Mouse (Mus musculus): ENCODE measurements around the gene Ltbp1. TPM values are rescaled to one million over a fixed set of nuclear protein-coding genes. Genes with fewer than 3 reads are reported as not detected.

Ltbp1 gene
- polyA plus RNA-seq, 1 experiment from 2014 or later, result 2.2 TPM

- Histone ChIP-seq H3K9me3 (no peaks in the 10 kb centered on the region), H3K9ac (no peak overlapping the region), H3K36me3 (no peaks in the 10 kb centered on the region), H3K27ac (no peak overlapping the region), H3K4me2 (no peak overlapping the region), H3K27me3 (no peaks in the 10 kb centered on the region), H3K4me3 (no peak overlapping the region), H3K4me1 (replicated peaks) (no peaks in the 10 kb centered on the region)
- WGBS, result 89% methylated on average over 7 of the region's 7 CpGs
- ATAC-seq (ENCODE audit: low FRiP score), result no peak
Measured at GRCm38 (mm10) chr17:75208164-75208698, 202.9 kb downstream of the Ltbp1 start.

DNA sequence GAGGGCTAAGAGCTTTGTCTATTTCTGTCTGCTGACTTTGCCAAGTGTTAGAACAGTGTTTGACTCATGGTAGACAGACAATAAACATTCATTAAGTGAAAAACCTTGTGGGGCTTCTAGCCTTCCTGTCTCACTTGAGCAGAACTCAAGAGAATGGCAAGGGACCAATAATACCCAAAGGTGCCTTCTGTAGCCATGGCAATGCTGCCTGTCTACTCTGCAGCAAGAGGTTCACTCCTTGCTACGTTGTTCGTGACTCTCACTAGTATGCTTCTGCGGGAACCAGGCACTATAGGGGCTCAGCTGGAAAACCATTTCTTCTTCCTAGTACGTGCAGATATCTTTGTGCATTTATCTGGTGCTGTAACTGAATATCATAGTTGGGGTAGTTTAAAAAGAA is 205.2 kb downstream of the Ltbp1 start:
- Histone ChIP-seq H3K36me3 (no peaks in the 10 kb centered on the region), H3K9ac (no peak overlapping the region), H3K4me3 (no peak overlapping the region), H3K4me2 (no peak overlapping the region), H3K27ac (no peak overlapping the region), H3K9me3 (no peaks in the 10 kb centered on the region), H3K4me1 (replicated peaks) (no peaks in the 10 kb centered on the region), H3K27me3 (no peaks in the 10 kb centered on the region)
- no peak for ATAC-seq (ENCODE audit: low FRiP score)
- 90% methylated on average over 4 of the region's 4 CpGs for WGBS

- Histone ChIP-seq H3K4me2 (no peak overlapping the region), H3K9ac (no peak overlapping the region), H3K27me3 (no peaks in the 10 kb centered on the region), H3K4me1 (replicated peaks) (no peaks in the 10 kb centered on the region), H3K4me3 (no peak overlapping the region), H3K36me3 (no peaks in the 10 kb centered on the region), H3K9me3 (no peaks in the 10 kb centered on the region), H3K27ac (no peak overlapping the region)
- 97% methylated on average over 2 of the region's 2 CpGs for whole genome bisulfite sequencing
- no peak for ATAC-seq (ENCODE audit: low FRiP score)
Measured at GRCm38 (mm10) chr17:75216362-75216761, 211.0 kb downstream of the Ltbp1 start.

- Histone ChIP-seq H3K36me3 (no peaks in the 10 kb centered on the region), H3K4me1 (replicated peaks) (no peaks in the 10 kb centered on the region), H3K4me2 (no peak overlapping the region), H3K4me3 (no peak overlapping the region), H3K9me3 (no peaks in the 10 kb centered on the region), H3K9ac (no peak overlapping the region), H3K27ac (no peak overlapping the region), H3K27me3 (no peaks in the 10 kb centered on the region)
- no peak for ATAC-seq (ENCODE audit: low FRiP score)
- 92% methylated on average over 6 of the region's 6 CpGs for whole genome bisulfite sequencing
Measured at GRCm38 (mm10) chr17:75218700-75219099, 213.3 kb downstream of the Ltbp1 start.

- no peak for ATAC-seq (ENCODE audit: low FRiP score)
- no peaks in the 10 kb centered on the region for H3K36me3 ChIP-seq
Measured at GRCm38 (mm10) chr17:75228321-75228720, 223.0 kb downstream of the Ltbp1 start.

DNA sequence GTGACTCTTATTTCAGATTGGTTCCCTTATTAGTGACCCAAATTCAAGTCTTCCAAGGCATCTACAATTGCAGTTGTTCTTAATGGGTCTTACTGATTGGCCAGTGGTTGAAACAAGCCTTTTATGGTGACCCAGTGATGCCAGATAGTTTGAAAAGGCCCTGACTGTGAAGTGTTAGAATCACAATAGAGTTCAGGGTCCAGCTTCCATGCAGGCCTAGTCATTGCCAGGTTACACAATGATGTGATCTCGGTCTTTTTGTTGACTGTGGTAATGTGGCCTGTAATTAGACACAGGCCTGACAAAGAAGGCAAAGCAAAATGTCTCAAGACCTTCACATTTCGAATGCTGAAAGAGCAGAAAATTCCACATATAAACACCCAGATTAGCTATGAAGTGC is 227.8 kb downstream of the Ltbp1 start:
- H3K4me3 ChIP-seq, result no peak overlapping the region
- no peaks in the 10 kb centered on the region for H3K27me3 ChIP-seq
- H3K9ac ChIP-seq, result no peak overlapping the region
- H3K9me3 ChIP-seq, result no peaks in the 10 kb centered on the region
- H3K4me2 ChIP-seq, result no peak overlapping the region
- 23% methylated on average over 2 of the region's 2 CpGs for WGBS
- H3K4me1 ChIP-seq (replicated peaks), result no peaks in the 10 kb centered on the region
- ATAC-seq (ENCODE audit: low FRiP score), result no peak
- no peak overlapping the region for H3K27ac ChIP-seq
- no peaks in the 10 kb centered on the region for H3K36me3 ChIP-seq

More at GRCm38 (mm10) chr17:75228321-75228720, 223.0 kb downstream of the Ltbp1 start:
- H3K9me3 ChIP-seq, result no peaks in the 10 kb centered on the region
- no peak overlapping the region for H3K9ac ChIP-seq
- no peak overlapping the region for H3K4me2 ChIP-seq
- no peaks in the 10 kb centered on the region for H3K27me3 ChIP-seq
- no peak overlapping the region for H3K4me3 ChIP-seq
- 90% methylated on average over 3 of the region's 3 CpGs for WGBS
- H3K4me1 ChIP-seq (replicated peaks), result no peaks in the 10 kb centered on the region
- H3K27ac ChIP-seq, result no peak overlapping the region

- no peak for ATAC-seq (ENCODE audit: low FRiP score)
- 90% methylated on average over 4 of the region's 4 CpGs for WGBS
- H3K9ac ChIP-seq, result no peak overlapping the region
- no peaks in the 10 kb centered on the region for H3K4me1 ChIP-seq (replicated peaks)
- no peak overlapping the region for H3K27ac ChIP-seq
- no peaks in the 10 kb centered on the region for H3K9me3 ChIP-seq
- no peak overlapping the region for H3K4me2 ChIP-seq
- H3K4me3 ChIP-seq, result no peak overlapping the region
- H3K36me3 ChIP-seq, result no peaks in the 10 kb centered on the region
- H3K27me3 ChIP-seq, result no peaks in the 10 kb centered on the region
Measured at GRCm38 (mm10) chr17:75233923-75234322, 228.6 kb downstream of the Ltbp1 start.

- no peak overlapping the region for H3K4me3 ChIP-seq
- no peak for ATAC-seq (ENCODE audit: low FRiP score)
- H3K4me2 ChIP-seq, result no peak overlapping the region
- no peaks in the 10 kb centered on the region for H3K9me3 ChIP-seq
- no peaks in the 10 kb centered on the region for H3K36me3 ChIP-seq
- no peak overlapping the region for H3K9ac ChIP-seq
- H3K27me3 ChIP-seq, result no peaks in the 10 kb centered on the region
- WGBS, result 93% methylated on average over 3 of the region's 3 CpGs
- H3K27ac ChIP-seq, result no peak overlapping the region
- no peaks in the 10 kb centered on the region for H3K4me1 ChIP-seq (replicated peaks)
Measured at GRCm38 (mm10) chr17:75235781-75236180, 230.4 kb downstream of the Ltbp1 start.

- no peak overlapping the region for H3K27ac ChIP-seq
- no peaks in the 10 kb centered on the region for H3K27me3 ChIP-seq
- H3K9me3 ChIP-seq, result no peaks in the 10 kb centered on the region
- no peak overlapping the region for H3K4me2 ChIP-seq
- H3K4me3 ChIP-seq, result no peak overlapping the region
- no peaks in the 10 kb centered on the region for H3K4me1 ChIP-seq (replicated peaks)
- no peak for ATAC-seq (ENCODE audit: low FRiP score)
- 93% methylated on average over 2 of the region's 2 CpGs for WGBS
- no peaks in the 10 kb centered on the region for H3K36me3 ChIP-seq
- no peak overlapping the region for H3K9ac ChIP-seq
Measured at GRCm38 (mm10) chr17:75236543-75236942, 231.2 kb downstream of the Ltbp1 start.

GRCm38 (mm10) chr17:75237456-75237855 is 232.1 kb downstream of the Ltbp1 start:
- Histone ChIP-seq H3K36me3 (no peaks in the 10 kb centered on the region), H3K9ac (no peak overlapping the region), H3K9me3 (no peaks in the 10 kb centered on the region), H3K4me1 (replicated peaks) (no peaks in the 10 kb centered on the region), H3K27me3 (no peaks in the 10 kb centered on the region), H3K4me3 (no peak overlapping the region), H3K27ac (no peak overlapping the region), H3K4me2 (no peak overlapping the region)
- ATAC-seq (ENCODE audit: low FRiP score), result no peak
- WGBS, result 93% methylated on average over 3 of the region's 3 CpGs

DNA sequence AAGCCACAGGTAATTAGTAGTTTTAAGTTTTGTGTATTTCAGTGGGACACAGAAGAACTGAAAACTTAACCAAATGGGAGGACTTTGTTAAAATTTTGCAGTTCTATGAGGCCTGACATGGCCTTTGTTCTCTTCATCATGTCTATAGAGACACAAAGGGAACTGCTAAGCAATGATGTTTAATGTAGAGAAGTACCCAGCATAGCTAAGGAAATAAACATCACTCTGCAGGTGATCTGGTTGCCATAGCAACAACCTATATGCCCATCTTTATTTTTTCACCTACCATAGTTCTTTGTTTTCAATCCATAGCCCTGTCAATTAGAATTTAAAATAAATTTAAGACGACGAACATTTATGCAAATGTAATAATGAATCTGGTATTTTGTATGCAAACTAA is 233.3 kb downstream of the Ltbp1 start:
- no peaks in the 10 kb centered on the region for H3K27me3 ChIP-seq
- H3K4me1 ChIP-seq (replicated peaks), result no peaks in the 10 kb centered on the region
- no peak overlapping the region for H3K4me3 ChIP-seq
- H3K9ac ChIP-seq, result no peak overlapping the region
- H3K4me2 ChIP-seq, result no peak overlapping the region
- H3K36me3 ChIP-seq, result no peaks in the 10 kb centered on the region
- 78% methylated on average over 2 of the region's 2 CpGs for WGBS
- no peaks in the 10 kb centered on the region for H3K9me3 ChIP-seq
- ATAC-seq (ENCODE audit: low FRiP score), result no peak
- no peak overlapping the region for H3K27ac ChIP-seq

DNA sequence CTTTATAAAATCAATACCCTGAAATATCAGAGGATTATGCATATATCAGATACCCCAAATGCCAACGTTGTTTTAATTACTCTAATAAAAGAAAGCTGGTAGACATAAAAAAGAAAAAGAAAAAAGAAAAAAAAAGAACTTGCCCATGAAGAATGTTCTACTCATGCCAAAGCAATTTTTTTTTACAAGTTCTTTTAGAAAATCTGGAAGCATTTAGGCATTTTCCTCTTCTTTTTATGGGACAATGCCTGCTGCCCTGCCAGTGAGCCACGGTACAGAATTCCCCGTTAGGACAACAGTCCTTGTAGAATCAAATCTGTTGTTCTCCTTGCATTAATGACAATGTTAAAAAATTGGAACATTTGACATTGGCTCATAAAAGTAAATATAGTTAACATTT is 234.2 kb downstream of the Ltbp1 start:
- Histone ChIP-seq H3K27me3 (no peaks in the 10 kb centered on the region), H3K9me3 (no peaks in the 10 kb centered on the region), H3K4me2 (no peak overlapping the region), H3K4me1 (replicated peaks) (no peaks in the 10 kb centered on the region), H3K27ac (no peak overlapping the region), H3K9ac (no peak overlapping the region), H3K36me3 (no peaks in the 10 kb centered on the region), H3K4me3 (no peak overlapping the region)
- WGBS, result 84% methylated on average over 3 of the region's 3 CpGs
- no peak for ATAC-seq (ENCODE audit: low FRiP score)

- H3K4me2 ChIP-seq, result no peak overlapping the region
- no peaks in the 10 kb centered on the region for H3K9me3 ChIP-seq
- no peaks in the 10 kb centered on the region for H3K36me3 ChIP-seq
- no peak overlapping the region for H3K9ac ChIP-seq
- 97% methylated on average over 1 of the region's 1 CpGs for WGBS
- H3K4me1 ChIP-seq (replicated peaks), result no peaks in the 10 kb centered on the region
- H3K27me3 ChIP-seq, result no peaks in the 10 kb centered on the region
- no peak for ATAC-seq (ENCODE audit: low FRiP score)
- H3K27ac ChIP-seq, result no peak overlapping the region
- no peak overlapping the region for H3K4me3 ChIP-seq
Measured at GRCm38 (mm10) chr17:75242086-75242485, 236.7 kb downstream of the Ltbp1 start.

Data from hindbrain, embryonic 13.5 days (tissue).